Mouse (Mus musculus) mature B cell (primary cell): ENCODE measurements around the gene Man1a.

Experiments used
- in situ Hi-C: fragments of 300-500 bp; cut with MboI; formaldehyde crosslinking; loops from 2 replicates; pipeline ENCODE4 v1.14.3; 2019

The Man1a gene

DNA sequence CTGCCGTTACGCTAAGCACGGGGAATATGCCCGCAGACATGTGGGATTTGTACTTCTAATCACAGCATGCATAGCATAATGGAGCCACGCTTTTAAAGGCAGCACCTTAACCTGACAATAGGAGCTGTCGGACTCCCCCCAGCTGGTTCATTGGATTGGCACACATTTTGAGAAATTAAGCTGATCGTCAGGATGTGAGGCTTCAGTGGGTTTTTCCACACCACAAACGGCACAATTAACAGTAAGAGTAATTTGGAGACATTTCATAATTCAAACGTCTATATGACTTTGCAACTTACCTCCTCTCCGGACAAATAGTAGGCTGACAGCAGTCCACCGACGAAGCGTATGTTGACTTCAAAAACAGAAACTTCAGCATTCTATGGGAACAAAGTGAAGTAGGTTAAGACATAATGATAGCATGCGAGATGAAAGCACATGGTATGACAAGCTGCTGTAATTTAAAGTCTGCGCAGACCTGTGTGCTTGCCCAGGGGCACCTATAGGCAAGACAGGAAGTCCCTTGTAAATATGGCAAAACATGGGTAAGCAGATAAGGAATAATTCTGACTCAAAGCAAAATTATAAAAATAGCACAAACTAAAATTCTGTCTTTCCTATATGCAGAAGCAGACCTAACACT is 62.2 kb downstream of the Man1a start:
- in situ Hi-C loops = no loop called here

DNA sequence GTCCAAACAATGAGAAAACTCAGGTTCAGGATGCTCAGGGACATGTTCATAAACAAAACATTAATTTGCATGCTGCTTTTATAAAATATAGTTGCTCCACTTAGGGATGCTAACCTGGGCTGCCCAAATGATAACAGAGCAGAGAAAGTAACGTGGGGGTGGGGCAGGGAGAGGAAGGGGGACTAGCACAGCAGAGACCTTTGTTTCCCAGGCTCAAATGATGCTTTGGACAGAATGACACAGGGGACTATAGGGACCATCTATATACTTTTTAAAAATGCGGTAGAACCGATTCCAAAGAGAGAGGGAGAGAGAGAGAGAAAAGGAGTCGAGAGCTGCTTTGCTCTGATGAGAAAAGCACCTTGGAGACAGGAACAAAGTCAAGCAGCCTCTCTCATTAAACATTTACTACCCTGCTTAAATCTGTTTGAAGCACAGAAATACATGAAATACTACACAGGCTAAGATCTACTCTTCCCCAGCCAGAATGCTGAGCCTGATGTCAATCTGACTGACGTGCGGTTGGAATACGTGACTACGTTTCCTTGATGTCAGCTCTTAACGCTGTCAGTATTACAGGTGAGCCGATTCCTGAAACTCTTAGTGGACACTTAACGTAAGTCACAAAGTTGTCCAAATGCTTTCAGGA is 63.1 kb downstream of the Man1a start:
- in situ Hi-C loops = no loop called here

DNA sequence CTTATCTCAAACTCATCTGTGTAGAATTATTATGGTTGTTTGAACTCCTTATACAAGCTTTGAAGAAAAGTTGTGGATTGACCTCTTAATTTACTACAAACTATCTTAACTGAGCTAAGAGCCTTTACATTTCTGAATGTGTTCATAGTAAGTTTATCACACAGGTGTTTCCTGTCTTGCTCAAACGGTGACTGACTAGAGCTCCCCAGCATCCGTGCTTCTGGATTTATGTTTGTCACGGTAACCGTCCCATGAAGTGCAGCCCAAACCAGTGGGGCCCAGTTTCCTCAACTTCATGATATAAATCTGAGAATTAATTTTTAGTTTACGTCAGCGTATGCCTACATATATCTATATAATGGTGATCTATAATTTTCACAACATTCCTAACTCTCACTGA is 67.3 kb downstream of the Man1a start:
- in situ Hi-C loops = no loop called here

DNA sequence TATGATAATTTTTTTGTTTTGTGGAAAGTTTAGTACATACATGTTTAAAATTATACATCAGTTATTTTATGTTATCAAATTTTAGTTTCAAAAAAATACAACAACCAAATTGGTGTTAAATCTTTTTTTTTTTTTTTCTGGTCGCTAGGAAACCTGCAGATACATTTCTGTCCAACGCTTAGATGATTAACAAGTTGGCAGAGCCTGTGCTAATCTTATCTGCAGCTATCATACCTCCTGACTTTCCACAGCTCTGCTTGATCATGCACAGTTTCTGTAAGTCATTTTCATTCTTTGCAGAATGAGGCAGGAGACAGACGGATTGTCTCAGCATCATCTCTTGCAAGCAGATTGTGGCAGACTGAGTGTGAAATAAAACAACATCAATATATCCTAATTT is 69.5 kb downstream of the Man1a start:
- in situ Hi-C loops = no loop called here

DNA sequence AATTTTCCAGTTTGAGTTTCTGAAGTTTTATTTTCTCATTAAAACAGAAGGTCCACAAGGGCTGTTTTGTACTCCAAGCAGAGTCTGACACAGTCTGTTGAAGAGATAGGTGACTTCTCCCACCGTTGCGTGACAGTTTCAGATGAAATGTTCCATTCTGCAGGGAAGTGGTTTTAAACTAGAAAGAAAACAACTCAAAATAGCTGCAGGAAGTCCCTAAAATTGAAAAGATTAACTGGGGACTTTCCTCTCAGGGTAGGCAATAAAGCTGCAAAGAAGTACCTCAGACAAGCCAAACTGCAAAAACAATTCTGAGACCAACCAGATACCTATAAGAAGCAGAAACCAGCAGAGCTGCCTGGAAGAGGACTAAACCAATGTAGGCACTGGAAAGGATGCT is 70.6 kb downstream of the Man1a start:
- in situ Hi-C loops = no loop called here

DNA sequence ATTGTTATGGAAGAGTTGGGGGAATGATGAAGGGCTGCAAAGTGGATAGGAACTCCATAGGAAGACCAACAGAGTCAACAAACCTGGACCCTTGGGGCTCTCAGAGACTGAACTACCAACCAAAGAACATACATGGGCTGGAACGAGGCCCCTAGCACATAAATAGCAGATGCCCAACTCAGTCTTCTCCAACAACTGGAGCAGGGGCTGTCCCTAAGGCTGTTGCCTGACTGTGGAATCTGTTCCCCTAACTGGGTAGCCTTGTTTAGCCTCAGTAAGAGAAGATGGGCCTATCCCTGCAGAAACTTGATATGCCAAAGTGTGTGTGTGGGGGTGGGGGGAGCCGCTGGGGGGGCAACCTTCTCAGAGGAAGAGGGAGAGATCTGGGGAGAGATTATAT is 73.5 kb downstream of the Man1a start:
- in situ Hi-C loops = no loop called here

DNA sequence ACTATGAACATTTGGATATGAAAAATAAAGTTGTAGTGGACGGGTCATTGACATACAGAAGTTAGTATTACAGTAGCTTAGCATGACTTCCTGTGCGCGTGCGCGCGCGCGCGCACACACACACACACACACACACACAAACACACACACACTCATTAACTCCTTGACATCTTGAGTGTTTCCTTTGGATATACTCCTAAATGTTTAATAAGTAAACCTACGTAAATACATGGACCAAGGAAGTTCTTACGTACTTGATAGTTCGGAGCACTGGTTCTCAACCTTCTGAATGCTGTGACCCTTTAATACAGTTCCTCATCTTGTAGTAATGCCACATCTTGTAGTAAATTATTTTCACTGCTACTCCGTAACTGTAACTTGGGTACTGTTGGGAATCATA is 79.1 kb downstream of the Man1a start:
- in situ Hi-C loops = no loop called here

DNA sequence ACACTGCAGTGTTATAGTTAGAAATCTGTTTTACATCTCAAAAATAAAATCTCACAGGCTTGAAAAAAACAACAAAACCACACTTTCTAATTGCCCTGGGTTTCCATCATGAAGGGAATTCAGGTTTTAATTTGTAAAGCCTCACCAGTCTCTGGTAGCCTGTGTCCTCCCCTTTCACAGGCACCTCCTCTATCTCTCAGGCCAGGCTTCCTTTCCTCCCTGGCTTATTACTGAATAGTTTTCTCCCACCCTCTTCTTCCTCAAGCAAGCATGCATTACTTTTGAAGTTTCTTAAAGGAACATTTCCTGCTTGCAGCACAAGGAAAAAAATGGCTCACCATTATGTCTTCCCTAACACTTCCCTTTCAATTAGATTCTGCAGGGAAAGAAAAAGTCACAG is 80.2 kb downstream of the Man1a start:
- in situ Hi-C loops = no loop called here

DNA sequence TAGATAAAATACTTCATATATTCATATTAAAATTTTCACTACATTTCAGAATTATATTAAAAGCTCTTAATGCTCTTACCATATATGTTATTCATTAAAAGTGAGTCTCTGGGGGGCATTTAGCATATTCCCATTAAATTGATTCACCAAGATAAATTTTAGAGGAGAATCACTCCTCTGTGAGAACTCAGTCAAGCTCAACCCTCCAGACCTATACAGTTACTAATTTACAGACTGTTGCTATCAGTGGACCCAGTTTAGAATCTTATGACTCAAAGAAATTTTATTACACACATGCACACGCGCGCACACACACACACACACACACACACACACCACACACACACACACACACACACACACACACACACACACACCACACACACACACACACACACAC is 81.8 kb downstream of the Man1a start:
- in situ Hi-C loops = no loop called here

DNA sequence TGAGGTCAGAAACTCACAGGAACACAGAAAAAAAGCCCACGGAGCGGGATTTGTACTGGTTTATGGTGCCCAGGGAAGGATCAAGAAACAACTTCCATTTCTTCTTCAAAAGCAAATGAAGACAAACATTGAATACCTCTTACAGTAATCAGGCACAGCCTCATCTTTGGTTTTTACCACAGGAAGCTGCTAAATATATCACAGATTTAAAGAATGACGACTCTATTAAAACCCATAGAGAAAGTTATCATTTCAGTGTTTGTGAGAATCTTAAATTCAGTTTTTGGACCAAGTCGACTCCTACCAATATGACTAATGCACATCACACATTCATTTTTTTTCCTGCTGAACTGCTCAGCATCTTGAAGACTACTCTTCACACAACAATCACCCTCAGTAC is 86.0 kb downstream of the Man1a start:
- in situ Hi-C loops = no loop called here

DNA sequence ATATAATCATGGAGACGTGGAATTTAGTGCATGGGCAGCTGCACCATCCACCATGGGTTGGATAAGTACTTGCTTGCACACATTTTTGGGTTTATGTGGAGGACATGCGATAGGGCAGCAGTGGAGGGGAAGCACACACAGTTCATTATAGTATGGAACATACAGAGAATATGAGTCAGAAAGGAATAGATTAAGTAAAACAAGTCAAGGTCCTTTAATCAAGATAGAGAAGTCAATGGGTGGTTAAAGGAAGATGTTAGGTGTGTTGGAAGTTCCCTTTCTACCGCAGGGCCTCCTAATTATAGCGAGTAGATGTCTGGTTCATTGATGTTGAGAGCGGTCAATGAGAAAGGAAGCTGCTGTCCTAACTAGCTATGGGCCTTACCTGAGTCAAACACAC is 91.5 kb downstream of the Man1a start:
- in situ Hi-C loops = no loop called here

DNA sequence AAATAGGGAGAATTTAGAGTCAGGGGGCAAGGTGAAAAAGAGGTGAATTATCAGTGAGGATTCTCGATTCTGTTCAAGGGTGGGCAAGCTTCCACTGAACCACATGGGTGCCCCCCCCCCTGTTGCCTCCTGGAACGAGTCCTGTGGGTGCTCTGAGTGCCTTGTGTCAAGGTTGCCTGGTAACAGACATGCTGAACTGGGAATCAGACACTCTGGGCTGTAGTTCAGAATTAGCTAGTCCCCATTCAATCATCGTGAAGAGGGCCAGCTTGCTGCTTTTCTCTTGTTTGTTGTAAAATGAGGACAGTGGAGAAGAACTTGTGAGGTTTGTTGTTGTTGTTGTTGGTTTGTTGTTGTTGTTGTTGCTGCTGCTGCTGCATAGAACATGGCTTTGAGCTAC is 92.3 kb downstream of the Man1a start:
- in situ Hi-C loops = no loop called here

DNA sequence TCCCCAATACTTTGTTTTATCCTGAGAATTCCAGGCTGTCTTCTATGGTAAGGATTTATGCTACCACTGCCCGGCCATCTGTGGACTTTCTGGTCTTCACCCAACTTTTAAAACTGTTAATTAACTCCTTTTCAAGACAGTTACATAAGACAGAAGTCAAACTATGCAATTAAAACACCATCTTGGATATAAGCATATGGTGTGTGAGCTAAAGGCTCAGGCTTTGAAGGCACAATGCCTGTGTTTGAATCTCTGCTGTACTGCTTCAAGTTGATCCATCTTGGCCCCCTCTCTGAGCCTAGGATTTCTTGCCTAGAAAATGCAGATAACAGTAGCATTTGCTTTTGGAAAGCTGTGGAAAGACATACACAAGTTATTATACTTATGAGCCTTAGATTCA is 97.8 kb downstream of the Man1a start:
- in situ Hi-C loops = no loop called here

DNA sequence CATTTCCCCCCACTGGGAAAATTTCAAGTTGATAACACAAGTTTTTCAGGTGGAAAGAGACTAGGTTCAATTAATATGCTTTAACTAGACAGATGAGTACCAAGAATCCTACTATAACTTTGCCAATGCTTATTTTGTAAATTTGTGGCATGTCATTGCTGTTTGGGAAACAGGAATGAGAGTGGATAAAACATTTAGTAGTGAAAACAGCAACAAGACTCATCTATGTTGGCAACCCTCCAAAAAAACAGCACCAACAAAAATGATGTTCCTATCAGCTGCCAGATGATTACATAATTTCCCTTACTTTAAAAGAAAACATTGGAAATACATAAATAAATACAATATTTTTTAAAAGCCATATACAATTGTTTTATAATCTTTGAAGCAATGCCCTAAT is 102.2 kb downstream of the Man1a start:
- in situ Hi-C loops = no loop called here

DNA sequence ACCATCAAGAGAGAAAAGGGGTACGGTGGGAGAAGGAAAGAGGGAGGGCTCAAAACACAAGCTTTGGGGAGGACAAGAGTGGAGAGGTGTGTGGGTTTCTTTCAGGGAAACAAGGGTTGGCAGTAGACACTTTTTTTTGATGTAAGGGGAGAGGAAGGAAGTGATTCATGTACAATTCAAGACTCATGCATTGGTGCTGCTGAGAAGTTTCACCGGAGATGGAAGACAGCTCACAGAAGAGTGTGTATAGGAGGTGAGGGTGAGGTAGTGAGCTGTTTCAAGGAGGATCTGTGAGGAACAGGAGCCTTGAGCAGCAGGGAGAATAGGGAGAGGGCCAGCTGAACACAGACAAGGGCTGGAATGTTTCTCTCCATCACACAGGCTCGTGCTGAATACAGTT is 116.7 kb downstream of the Man1a start:
- in situ Hi-C loops = no loop called here

DNA sequence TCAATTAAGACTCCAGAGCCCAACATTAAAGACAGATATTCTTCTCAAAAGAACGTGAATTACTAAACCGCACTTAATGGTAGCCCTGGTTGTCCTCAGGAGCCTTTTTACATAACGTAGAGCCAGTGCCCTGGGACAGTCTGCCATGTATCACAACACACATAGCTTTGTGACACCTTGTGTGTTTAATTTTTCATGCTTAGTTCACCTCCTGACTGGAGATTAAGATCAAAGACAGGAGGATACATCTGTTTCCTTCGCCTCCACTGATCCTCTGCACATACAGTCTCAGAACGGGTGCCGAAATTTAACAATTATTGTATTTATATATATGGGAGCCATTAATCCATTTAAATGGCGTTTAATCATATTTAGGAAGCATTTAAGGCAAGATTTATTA is 134.8 kb downstream of the Man1a start:
- in situ Hi-C loops = no loop called here

DNA sequence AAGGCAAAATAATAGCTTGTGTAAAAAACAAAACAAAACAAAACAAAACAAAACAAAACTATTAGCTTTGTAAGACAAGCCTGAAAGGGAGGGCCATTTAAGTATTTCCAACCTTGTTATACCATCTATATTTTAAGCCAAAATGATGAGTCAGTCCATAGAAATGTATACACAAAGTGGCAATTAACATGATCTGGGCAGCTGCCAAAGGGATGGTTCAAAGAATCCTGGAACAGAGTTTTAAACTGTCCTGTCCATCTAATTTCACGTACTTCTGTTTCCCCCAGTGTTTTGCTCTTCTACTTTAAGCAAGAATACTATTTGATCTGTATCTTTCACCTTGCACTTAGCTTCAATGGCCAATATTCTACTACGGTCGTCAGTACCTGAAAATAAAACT is 138.2 kb downstream of the Man1a start:
- in situ Hi-C loops = no loop called here

DNA sequence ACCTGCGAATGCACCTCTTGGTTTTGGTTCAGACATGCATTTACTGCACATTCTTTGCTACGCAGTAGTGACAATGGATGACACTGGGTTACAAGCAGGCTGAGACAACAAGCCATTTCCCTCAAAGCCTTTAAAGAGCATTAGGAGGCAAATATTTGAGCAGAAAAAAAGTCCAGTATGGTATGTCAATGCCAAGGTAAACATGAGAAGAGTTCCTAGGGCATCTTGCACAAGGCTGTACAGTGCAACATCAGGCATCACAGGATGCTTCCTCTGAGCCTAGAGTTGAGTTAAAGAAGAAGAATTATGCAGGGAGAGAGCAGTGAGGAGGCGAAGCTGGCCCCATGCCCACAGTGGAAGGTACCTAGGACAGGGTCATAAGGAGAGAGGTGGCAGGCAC is 140.3 kb downstream of the Man1a start:
- in situ Hi-C loops = no loop called here

DNA sequence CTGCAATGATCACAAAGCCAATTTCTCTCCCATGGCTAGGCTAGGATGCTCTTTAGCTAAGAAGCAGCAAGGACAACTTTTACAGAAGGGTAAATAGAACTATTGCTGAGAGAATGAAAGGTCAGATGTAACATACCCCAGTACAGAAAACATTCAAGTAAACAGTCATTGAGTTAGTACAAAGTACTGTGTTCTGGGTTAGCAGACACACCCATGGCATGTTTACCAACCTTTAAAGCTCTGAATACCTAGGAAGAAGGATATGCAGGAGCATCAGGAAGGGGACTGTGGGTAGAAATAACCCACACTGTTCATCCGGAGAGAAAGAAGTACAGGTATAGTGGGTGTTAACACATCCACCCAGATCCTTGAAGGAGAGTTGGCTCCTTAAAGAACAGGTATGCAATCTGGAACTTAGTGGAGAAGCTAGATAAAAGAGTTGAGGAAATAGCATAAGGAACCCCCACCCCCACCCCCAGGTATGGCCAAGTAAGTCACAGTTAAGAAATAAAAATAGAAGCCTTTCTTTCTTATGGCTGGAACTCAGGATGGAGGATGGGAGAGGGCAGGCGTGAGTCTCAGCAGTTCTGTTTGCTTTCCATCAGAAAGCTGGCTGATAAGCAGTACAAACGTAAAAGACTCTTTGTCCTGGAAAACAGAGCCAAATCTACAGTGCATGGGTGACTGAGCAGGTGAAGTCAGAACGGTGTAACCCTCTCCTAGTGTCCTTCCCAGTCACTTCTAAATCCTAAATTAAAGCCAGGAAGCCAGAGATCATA is 146.5 kb downstream of the Man1a start:
- in situ Hi-C loops = no loop called here

DNA sequence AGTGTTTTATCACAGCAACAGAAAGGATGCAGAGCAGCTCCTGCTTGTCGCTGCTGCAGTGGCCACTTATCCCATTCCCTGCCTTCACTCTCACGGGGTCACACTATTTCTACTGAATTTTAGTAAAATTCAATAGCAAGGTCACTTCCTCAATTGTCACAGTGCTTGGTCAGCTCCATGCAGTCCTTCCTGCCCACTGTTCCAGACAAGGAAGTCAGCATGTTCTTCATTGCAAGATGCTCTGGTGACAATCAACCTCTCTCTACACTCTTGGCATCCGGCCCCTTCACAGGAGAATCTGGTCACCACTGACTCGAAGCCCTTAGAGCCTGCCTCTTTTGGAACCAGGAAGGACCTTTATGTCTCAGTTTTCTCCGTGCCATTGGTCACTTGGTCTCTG is 148.5 kb downstream of the Man1a start:
- in situ Hi-C loops = no loop called here

DNA sequence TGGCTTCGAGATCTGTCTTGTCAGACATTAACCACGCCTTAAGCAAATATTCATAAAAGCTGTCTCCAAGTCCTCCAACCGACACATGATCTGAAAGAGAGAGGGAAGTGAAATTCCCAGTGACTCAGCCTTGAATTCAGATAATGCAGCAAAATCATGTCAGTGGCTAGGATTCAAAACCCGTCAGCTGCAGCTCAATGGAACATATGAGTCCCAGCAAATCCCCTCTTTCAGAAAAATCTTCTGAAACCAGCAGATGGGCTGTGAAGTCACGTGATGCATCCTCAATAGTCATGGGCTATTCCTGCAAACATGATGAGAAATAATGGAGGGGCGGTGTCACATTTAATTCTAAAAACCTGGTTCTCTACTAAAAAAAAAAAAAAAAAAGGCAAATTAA is 151.0 kb downstream of the Man1a start:
- in situ Hi-C loops = no loop called here

DNA sequence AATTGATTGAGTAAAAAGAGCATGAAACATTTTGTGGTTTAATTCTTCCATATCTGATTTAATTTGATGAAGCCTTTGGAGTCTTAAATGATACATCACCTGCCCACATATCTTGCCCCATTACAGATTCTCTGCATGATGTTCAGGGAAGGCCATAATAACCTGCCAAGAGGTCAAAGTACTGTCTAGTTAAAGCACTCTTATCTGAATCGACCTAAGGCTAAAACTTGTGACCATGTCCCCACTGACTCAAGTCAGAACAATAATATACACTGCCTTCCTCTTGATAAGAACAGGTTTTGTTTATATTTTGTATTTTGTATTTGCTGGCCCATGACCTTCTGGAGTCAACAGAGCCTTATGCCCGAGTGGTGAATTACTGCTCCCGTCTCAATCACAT is 154.2 kb downstream of the Man1a start:
- in situ Hi-C loops = no loop called here

DNA sequence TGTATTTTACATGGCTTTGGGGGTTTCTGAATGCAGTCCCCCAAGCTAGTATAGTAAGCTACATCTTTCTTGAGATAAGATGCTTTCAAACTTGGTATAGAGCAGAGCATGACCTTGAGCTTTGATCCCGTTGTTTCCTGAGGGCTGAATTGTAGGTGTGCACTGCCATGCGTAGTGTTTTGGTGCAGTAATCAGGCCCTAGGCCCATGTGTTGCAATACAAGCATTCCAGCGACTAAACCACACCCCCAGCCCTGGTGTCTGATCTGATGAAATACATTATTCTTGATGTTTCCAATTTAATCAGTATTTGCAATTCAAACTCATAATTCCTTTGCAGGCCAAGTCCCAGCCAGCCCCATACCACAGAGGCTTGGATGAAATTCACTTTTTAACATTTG is 158.9 kb downstream of the Man1a start:
- in situ Hi-C loops = no loop called here
